Mouse (Mus musculus) lung, adult 2 months (tissue): ENCODE measurements around the gene Apoe.

Experiments
- CTCF ChIP-seq: fragments of 200-500 bp; IDR thresholded peaks from 2 replicates; pipeline ENCODE4 v1.5.1; 2011; ENCODE audit warnings: mild to moderate bottlenecking, low read length, control low read depth; ENCODE audit not compliant: insufficient read depth
- POLR2A ChIP-seq: fragments of 200-500 bp; IDR thresholded peaks from 2 replicates; pipeline ENCODE4 v1.6.1; 2011; ENCODE audit warnings: low read depth, mild to moderate bottlenecking, control low read depth, low read length, borderline replicate concordance; ENCODE audit errors: extremely low read depth

DNA sequence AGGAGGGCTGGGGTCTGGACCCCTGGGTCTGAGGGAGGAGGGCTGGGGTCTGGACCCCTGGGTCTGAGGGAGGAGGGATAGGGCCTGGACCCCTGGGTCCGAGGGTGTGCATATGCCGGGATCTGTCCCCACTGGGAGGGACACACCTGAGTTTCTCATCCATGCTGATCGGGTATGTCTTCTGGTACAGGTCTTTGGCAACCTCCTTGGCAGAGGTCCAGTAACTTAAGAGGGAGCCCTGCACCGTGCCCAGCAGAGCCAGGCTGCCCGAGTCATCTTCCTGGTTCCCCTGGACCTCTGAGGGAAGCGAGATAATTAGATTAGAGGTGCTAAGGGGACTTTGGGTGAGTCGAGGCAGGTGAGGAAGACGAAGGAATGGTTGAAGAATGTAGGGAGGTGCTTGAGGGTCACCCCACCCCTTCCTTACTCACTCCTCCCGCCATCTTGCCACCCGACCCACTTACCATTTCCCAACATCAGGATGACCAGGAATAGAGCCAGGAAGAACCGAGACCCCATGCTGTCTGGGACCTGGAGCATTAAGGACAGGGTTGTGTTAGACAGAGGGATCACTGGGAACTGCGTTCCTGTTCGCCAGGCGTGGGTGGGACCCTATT lies 25.8 kb downstream of the Apoe start:
- TF ChIP-seq CTCF (no peak), POLR2A (no peak)
